Mouse (Mus musculus) G1E (cell line): ENCODE results near the gene Asb1.

ENCODE experiments used
- CTCF ChIP-seq: IDR thresholded peaks from 2 replicates; pipeline ENCODE4 v1.5.1; 2012; ENCODE audit warnings: low read depth, low read length, inconsistent platforms, mixed read lengths
- GATA1 ChIP-seq: IDR thresholded peaks from 2 replicates; pipeline ENCODE4 v1.6.1; 2012; ENCODE audit warnings: borderline replicate concordance, low read length, inconsistent platforms, mixed read lengths
- GATA2 ChIP-seq: IDR thresholded peaks from 2 replicates; pipeline ENCODE4 v1.6.1; 2012; ENCODE audit warnings: low read depth, low read length, inconsistent platforms, borderline replicate concordance
- POLR2AphosphoS5 ChIP-seq: IDR thresholded peaks from 2 replicates; pipeline ENCODE4 v1.6.1; 2012; ENCODE audit warnings: low read depth, low read length, inconsistent platforms; ENCODE audit not compliant: insufficient replicate concordance
- TAL1 ChIP-seq: conservative IDR thresholded peaks from 2 replicates; pipeline ENCODE4 v1.6.1; 2012; ENCODE audit warnings: low read depth, low read length, inconsistent platforms, mixed read lengths

DNA sequence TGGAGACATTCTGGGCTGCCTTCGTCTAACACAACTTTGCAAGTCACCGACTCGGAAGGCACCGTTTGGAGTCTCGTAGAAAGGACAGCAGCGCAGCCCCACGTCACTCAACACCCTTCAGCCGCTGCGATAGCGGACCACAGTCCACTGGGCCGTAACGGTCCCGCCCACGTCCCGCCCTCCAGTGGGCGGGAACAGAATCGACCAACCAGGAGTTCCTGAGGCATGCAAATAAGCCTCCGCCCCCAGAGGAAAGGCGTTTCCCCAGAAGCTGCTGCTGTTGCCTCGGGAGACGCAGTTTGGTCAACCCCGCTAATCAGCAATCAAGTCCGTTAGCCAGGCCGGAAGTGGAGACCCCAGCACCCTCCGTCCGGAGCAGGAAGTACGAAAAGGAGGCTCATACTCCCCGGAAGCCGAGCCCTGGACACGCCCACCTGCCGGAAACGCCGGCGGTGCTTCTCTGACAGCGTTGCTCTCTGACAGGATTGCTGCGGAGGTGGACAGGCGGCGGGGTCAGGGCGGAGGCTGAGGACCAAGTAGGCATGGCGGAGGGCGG lies at the start of gene Asb1:
- no peak for TF ChIP-seq CTCF
- TF ChIP-seq GATA1: no peak
- TF ChIP-seq TAL1: no peak
- TF ChIP-seq POLR2AphosphoS5: no peak
- no peak for TF ChIP-seq GATA2
